Mouse (Mus musculus): ENCODE measurements around the gene Phc1. TPM values are rescaled to one million over a fixed set of nuclear protein-coding genes. Genes with fewer than 3 reads are reported as not detected.
"Not testable (repeated sequence)": the region's sequence is repeated elsewhere in the genome, so short reads cannot be mapped to it uniquely, and the experiment has no call there.

Gene Phc1
- 1.1 and 1.2 TPM in 2 replicates for polyA plus RNA-seq (2015; fragmentation: Nextera tagmentation; extraction: Ambion mirVana)

DNA sequence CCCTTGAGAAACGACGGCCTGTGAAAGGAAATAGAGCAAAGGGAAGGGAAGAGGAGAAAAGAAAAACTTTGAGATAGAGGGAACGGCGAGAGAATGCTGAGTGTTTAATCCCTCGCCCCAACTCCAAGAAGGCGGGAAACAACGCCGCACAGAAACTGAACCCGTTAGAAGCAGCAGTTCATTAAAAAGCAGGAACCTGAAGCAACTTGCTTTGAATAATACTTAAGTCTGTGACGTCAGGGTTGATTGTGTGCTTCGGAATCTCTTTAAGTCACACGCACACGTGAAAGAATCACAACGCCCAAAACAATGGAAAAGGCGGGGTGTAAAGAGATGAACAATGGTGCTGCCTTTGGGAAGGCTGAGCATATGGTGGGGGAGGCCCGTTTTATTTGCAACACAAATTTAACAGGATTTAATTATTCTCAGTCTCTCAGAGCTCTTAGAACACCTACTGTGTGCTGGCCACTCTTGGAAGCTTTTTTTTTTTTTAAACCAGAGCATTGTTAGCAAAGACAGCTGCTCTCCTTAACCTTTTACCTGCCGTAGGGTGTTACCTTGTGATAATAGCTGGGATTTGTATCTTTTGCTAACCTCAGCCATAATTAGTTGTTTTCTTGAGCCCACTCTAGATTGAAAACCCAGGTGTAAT, at the start of gene Phc1:
Phc1 (minus strand) TSS at position 213 of the 652 bp plus-strand sequence.
- H3K9me3 ChIP-seq (replicated peaks; ENCODE audit: control insufficient read depth, low read length): no peaks in the 10 kb centered on the region
- peak within 1 kb of the TSS; percentile 66 for H3K9ac ChIP-seq (ENCODE audit: low read depth, low read length)
- no peaks in the 10 kb centered on the region for H3K36me3 ChIP-seq (ENCODE audit: control insufficient read depth, insufficient read depth)
- H3K27ac ChIP-seq (ENCODE audit: low read length): peak within 1 kb of the TSS; percentile 50
- H3K27me3 ChIP-seq (ENCODE audit: control insufficient read depth, insufficient read depth, low read depth, low read length): no peaks in the 10 kb centered on the region; the same call in none of the 2 replicates
- peak within 1 kb of the TSS; percentile 95 for H3K4me2 ChIP-seq (ENCODE audit: low read depth, low read length)
- no peak for ATAC-seq (ENCODE audit: low read depth)
- WGBS (ENCODE audit: insufficient replicate concordance): 3% methylated on average over 17 of the region's 17 CpGs
- H3K4me1 ChIP-seq (ENCODE audit: control insufficient read depth, low read depth, low read length): peaks cover 13% of the 10 kb centered on the region
- H3K4me3 ChIP-seq (ENCODE audit: low read depth, low read length): peak within 1 kb of the TSS; percentile 76

DNA sequence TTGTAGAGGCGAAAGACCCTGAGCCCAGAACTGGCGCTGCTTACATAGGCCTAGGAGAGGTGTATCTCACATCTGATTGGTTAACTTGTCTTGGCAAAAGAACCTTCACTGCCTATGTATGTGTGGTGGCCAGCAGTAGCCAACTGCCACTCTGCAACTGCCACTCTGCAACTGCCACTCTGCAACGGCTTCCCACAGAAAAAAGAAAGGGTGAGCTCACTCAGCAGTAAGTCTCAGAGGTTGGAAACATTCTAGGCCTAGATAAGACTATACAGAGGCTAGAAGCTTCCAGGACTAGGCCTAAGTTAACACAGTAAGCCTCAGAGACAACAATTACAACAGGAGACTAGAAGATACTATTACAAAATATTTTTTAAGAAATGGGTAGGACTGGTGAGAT, 49.6 kb upstream of the Phc1 start:
- not testable (repeated sequence) for H3K36me3 ChIP-seq (ENCODE audit: control insufficient read depth, insufficient read depth); H3K9me3 ChIP-seq (replicated peaks; ENCODE audit: control insufficient read depth, low read length); H3K27ac ChIP-seq (ENCODE audit: low read length); H3K9ac ChIP-seq (ENCODE audit: low read depth, low read length); ATAC-seq (ENCODE audit: low read depth); H3K27me3 ChIP-seq (ENCODE audit: control insufficient read depth, insufficient read depth, low read depth, low read length)
- H3K4me2 ChIP-seq (ENCODE audit: low read depth, low read length): peak overlapping the region; percentile 78
- 64% methylated on average over 3 of the region's 3 CpGs for WGBS (ENCODE audit: insufficient replicate concordance)
- H3K4me1 ChIP-seq (ENCODE audit: control insufficient read depth, low read depth, low read length): peaks cover 30% of the 10 kb centered on the region
- H3K4me3 ChIP-seq (ENCODE audit: low read depth, low read length): 0 out of 2 replicates have a peak overlapping the region, but pooled peaks have one; percentile 3

DNA sequence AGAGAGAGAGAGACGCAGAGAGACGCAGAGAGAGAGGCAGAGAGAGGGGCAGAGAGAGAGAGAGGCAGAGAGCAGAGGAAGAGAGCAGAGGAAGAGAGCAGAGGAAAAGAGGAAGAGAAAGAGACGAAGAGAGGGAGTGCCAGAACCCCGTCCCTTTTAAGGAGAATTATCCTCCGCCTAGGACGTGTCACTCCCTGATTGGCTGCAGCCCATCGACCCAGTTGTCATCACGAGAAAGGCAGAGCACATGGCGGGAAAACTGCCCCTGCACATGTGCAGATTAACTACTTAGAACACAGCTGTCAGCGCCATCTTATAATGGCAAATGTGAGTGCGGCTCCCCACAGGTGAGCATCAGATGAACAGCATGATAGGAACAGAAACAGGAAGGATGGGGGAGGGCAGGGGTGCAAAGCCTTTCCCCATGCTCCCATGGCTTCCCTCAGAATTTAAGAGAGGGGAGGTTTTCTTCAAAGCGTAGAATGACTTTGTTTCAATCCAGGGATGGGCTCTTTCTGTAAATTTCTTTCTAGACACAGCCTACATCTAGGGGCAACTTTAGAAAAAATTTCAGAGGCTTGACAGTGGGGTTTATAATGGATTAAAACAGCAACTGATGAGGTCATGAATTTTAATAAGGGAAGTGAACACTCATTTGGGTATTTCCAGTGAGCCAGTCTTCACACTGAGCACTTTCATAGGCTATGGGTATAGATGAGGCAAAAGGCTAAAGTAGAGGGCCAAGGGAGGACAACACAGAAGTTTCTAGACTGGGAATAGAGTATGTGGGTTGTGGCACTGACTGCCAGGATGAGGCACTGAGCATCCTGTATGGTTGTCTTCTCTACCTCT, 47.0 kb upstream of the Phc1 start:
- ATAC-seq (ENCODE audit: low read depth); H3K9me3 ChIP-seq (replicated peaks; ENCODE audit: control insufficient read depth, low read length); H3K27ac ChIP-seq (ENCODE audit: low read length); H3K27me3 ChIP-seq (ENCODE audit: control insufficient read depth, insufficient read depth, low read depth, low read length); H3K4me2 ChIP-seq (ENCODE audit: low read depth, low read length); H3K4me3 ChIP-seq (ENCODE audit: low read depth, low read length); H3K36me3 ChIP-seq (ENCODE audit: control insufficient read depth, insufficient read depth); H3K9ac ChIP-seq (ENCODE audit: low read depth, low read length): not testable (repeated sequence)
- 66% methylated on average over 12 of the region's 12 CpGs for WGBS (ENCODE audit: insufficient replicate concordance)
- peaks cover 12% of the 10 kb centered on the region for H3K4me1 ChIP-seq (ENCODE audit: control insufficient read depth, low read depth, low read length)

DNA sequence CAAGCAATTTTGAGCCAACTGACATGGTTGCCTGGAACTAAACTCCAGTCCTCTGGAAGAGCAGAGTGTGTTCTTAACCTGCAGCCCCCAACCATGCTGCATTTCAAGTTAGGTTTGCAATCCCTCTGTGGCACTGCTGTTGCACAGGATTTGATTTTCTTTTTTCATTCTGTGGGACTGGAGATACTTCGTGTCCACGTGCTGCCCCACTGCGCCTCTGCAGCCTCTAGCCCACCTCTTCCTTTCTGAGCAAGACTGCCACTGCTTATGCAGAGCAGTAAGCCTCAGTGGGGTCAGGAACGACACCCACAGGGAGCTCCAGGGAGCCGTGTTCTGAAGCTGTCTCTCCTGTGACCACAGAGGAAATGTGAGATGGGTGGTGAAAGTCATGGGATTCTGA, 45.4 kb upstream of the Phc1 start:
- Histone ChIP-seq H3K27ac (ENCODE audit: low read length) (no peak overlapping the region), H3K9ac (ENCODE audit: low read depth, low read length) (no peak overlapping the region), H3K36me3 (ENCODE audit: control insufficient read depth, insufficient read depth) (0 out of 2 replicates have a peak, but pooled peaks cover 3% of the 10 kb centered on the region), H3K4me2 (ENCODE audit: low read depth, low read length) (no peak overlapping the region), H3K27me3 (ENCODE audit: control insufficient read depth, insufficient read depth, low read depth, low read length) (no peaks in the 10 kb centered on the region), H3K9me3 (replicated peaks; ENCODE audit: control insufficient read depth, low read length) (no peaks in the 10 kb centered on the region), H3K4me3 (ENCODE audit: low read depth, low read length) (no peak overlapping the region), H3K4me1 (ENCODE audit: control insufficient read depth, low read depth, low read length) (peaks cover 2% of the 10 kb centered on the region; the same call in 1 of the 2 replicates)
- 46% methylated on average over 5 of the region's 5 CpGs for WGBS (ENCODE audit: insufficient replicate concordance)
- no peak for ATAC-seq (ENCODE audit: low read depth)

DNA sequence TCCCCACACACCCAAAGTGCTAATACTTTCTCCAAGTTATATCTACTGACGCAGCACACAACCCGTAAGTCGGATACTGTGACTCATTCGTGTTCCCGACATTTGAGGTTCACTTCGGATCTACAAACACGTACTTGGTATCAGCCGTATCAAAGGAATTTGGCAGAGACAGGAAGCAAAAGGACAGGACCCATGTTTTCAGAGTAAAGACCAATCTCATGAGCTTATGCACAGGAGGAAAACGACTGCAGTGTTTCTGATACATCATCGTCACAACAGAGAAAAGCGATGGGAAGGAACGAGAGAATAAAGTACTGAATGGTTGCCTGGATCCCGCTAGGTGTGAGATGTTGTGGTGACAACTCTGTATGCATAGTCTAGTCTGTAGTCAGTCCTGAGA, 44.5 kb upstream of the Phc1 start:
- Histone ChIP-seq H3K27ac (ENCODE audit: low read length) (no peak overlapping the region), H3K9ac (ENCODE audit: low read depth, low read length) (no peak overlapping the region), H3K4me3 (ENCODE audit: low read depth, low read length) (no peak overlapping the region), H3K36me3 (ENCODE audit: control insufficient read depth, insufficient read depth) (0 out of 2 replicates have a peak, but pooled peaks cover 3% of the 10 kb centered on the region), H3K4me1 (ENCODE audit: control insufficient read depth, low read depth, low read length) (no peaks in the 10 kb centered on the region), H3K27me3 (ENCODE audit: control insufficient read depth, insufficient read depth, low read depth, low read length) (no peaks in the 10 kb centered on the region), H3K9me3 (replicated peaks; ENCODE audit: control insufficient read depth, low read length) (no peaks in the 10 kb centered on the region), H3K4me2 (ENCODE audit: low read depth, low read length) (no peak overlapping the region)
- ATAC-seq (ENCODE audit: low read depth): no peak
- 74% methylated on average over 13 of the region's 13 CpGs for WGBS (ENCODE audit: insufficient replicate concordance)

DNA sequence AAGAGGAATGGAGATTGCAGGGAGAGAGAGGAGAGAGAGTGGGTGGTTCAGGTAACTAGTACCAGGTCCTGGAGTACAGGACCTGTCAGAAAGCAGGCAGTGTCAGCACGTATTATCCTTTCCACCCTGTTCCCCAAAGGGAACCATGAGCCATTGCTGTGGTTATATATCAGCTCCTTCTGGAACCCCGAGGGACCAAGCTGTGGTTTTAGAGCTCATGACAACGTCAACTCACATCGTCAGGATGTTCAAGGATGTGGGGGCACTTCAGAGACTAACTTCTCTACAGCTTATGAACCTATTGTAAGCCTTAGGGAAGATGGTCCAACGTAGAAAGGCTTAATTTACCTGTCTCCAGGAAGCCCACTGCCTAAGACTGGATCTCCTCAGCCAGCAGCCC, 42.9 kb upstream of the Phc1 start:
- H3K9ac ChIP-seq (ENCODE audit: low read depth, low read length): no peak overlapping the region
- no peaks in the 10 kb centered on the region for H3K9me3 ChIP-seq (replicated peaks; ENCODE audit: control insufficient read depth, low read length)
- H3K4me1 ChIP-seq (ENCODE audit: control insufficient read depth, low read depth, low read length): no peaks in the 10 kb centered on the region
- H3K4me3 ChIP-seq (ENCODE audit: low read depth, low read length): no peak overlapping the region
- 23% methylated on average over 5 of the region's 5 CpGs for WGBS (ENCODE audit: insufficient replicate concordance)
- H3K27me3 ChIP-seq (ENCODE audit: control insufficient read depth, insufficient read depth, low read depth, low read length): no peaks in the 10 kb centered on the region
- H3K27ac ChIP-seq (ENCODE audit: low read length): no peak overlapping the region
- no peaks in the 10 kb centered on the region for H3K36me3 ChIP-seq (ENCODE audit: control insufficient read depth, insufficient read depth)
- H3K4me2 ChIP-seq (ENCODE audit: low read depth, low read length): no peak overlapping the region
- ATAC-seq (ENCODE audit: low read depth): no peak

DNA sequence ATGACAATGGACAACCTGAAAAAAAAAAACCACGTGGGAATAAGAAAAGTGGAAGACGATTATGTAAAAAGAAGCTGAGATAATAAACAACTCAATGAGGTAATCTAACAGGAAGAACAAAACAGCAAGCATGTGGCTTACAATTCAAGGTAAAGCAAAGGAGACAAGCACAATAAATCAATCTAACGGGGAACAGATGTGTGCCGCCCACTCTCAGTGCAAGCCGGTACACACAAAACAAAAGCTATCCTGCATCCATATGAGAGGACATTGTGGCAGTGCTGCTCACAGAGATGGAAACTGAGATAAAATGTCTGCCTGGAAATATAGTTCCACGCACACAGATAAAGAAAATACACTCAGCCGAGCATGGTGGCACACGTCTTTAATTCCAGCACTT, 41.7 kb upstream of the Phc1 start:
- no peak overlapping the region for H3K4me3 ChIP-seq (ENCODE audit: low read depth, low read length)
- ATAC-seq (ENCODE audit: low read depth): no peak
- WGBS (ENCODE audit: insufficient replicate concordance): 58% methylated on average over 8 of the region's 8 CpGs

DNA sequence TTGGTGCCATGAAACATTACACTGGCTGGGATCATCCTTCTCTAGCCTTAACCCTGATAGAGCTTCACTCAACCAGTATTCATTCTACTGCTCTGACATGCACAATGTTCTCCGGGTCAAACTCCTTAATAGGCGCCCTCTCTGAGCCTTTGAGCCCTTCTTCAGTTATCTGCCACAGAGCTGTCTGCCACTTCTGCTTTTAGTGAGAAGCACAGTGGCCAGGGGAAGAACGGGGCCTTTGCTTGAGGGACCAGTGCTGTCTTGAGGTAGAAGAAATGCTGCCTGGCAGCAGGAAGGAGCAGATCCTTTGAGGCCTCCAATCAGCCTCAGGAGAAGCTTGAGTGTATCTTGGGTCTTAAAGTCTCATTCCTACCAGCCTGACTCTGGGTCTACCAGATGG, 27.9 kb upstream of the Phc1 start:
- Histone ChIP-seq H3K27me3 (ENCODE audit: control insufficient read depth, insufficient read depth, low read depth, low read length) (no peaks in the 10 kb centered on the region), H3K4me2 (ENCODE audit: low read depth, low read length) (no peak overlapping the region), H3K9me3 (replicated peaks; ENCODE audit: control insufficient read depth, low read length) (no peaks in the 10 kb centered on the region), H3K36me3 (ENCODE audit: control insufficient read depth, insufficient read depth) (no peaks in the 10 kb centered on the region), H3K27ac (ENCODE audit: low read length) (no peak overlapping the region), H3K9ac (ENCODE audit: low read depth, low read length) (no peak overlapping the region), H3K4me3 (ENCODE audit: low read depth, low read length) (no peak overlapping the region), H3K4me1 (ENCODE audit: control insufficient read depth, low read depth, low read length) (no peaks in the 10 kb centered on the region)
- 23% methylated on average over 3 of the region's 3 CpGs for WGBS (ENCODE audit: insufficient replicate concordance)
- no peak for ATAC-seq (ENCODE audit: low read depth)

More for the DNA sequence above, 41.7 kb upstream of the Phc1 start:
- Histone ChIP-seq H3K9ac (ENCODE audit: low read depth, low read length) (no peak overlapping the region), H3K27ac (ENCODE audit: low read length) (no peak overlapping the region), H3K36me3 (ENCODE audit: control insufficient read depth, insufficient read depth) (no peaks in the 10 kb centered on the region), H3K4me1 (ENCODE audit: control insufficient read depth, low read depth, low read length) (no peaks in the 10 kb centered on the region), H3K9me3 (replicated peaks; ENCODE audit: control insufficient read depth, low read length) (no peaks in the 10 kb centered on the region), H3K4me2 (ENCODE audit: low read depth, low read length) (no peak overlapping the region), H3K27me3 (ENCODE audit: control insufficient read depth, insufficient read depth, low read depth, low read length) (no peaks in the 10 kb centered on the region)

DNA sequence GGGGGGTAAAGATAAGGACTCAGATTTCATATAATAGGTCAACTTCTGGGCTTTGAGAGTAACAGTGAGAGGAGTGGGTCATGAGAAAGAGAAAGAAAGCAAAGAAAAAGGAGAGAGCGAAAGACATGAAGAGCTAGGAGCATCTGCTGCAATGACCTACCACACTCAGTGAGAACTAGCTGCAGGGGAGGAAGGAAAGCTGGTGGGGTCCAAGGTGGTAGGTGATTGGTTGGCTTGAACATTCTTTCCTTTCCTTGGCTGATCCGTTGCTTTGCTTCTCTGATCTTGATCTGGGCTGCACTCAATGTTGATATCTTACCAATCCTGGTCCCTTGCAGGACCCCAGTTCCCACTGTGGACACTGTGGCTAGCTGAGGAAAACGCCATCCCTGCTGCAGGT, 26.6 kb upstream of the Phc1 start:
- no peak for ATAC-seq (ENCODE audit: low read depth)
- 42% methylated on average over 3 of the region's 3 CpGs for WGBS (ENCODE audit: insufficient replicate concordance)
- no peak overlapping the region for H3K27ac ChIP-seq (ENCODE audit: low read length)

More for the DNA sequence above, 26.6 kb upstream of the Phc1 start:
- no peaks in the 10 kb centered on the region for H3K4me1 ChIP-seq (ENCODE audit: control insufficient read depth, low read depth, low read length)
- no peaks in the 10 kb centered on the region for H3K9me3 ChIP-seq (replicated peaks; ENCODE audit: control insufficient read depth, low read length)
- H3K4me3 ChIP-seq (ENCODE audit: low read depth, low read length): no peak overlapping the region
- H3K36me3 ChIP-seq (ENCODE audit: control insufficient read depth, insufficient read depth): no peaks in the 10 kb centered on the region
- no peaks in the 10 kb centered on the region for H3K27me3 ChIP-seq (ENCODE audit: control insufficient read depth, insufficient read depth, low read depth, low read length)
- H3K9ac ChIP-seq (ENCODE audit: low read depth, low read length): no peak overlapping the region
- H3K4me2 ChIP-seq (ENCODE audit: low read depth, low read length): no peak overlapping the region

All from liver, embryonic 16.5 days (tissue).